Mouse (Mus musculus) T-helper 2 cell (primary cell): ENCODE measurements around the gene Zan.

Experiments
- in situ Hi-C: fragments of 300-600 bp; cut with MboI, MseI; formaldehyde crosslinking; loops from one replicate; pipeline ENCODE4 v1.15.1; 2025; ENCODE audit warnings: high pct_unique_total_duplicates

Gene Zan

GRCm38 (mm10) chr5:137501709-137502666 lies 25.1 kb upstream of the Zan start, which contains the start of gene Pop7:
Pop7 (minus strand) TSS chr5:137502518.
- in situ Hi-C loops, result loop anchor here (10.0 kb wide), 1 partner anchor 93 kb away; no protein-coding TSS in a partner anchor

- in situ Hi-C loops, result loop anchor here (10.0 kb wide), 1 partner anchor 95 kb away; no protein-coding TSS in a partner anchor
Measured at GRCm38 (mm10) chr5:137500186-137500585, 23.3 kb upstream of the Zan start.

GRCm38 (mm10) chr5:137493831-137494230 lies 17.0 kb upstream of the Zan start:
- in situ Hi-C loops, result loop anchor here (10.0 kb wide), 1 partner anchor 1131 kb away; the partner anchor contains the start of gene A430033K04Rik

GRCm38 (mm10) chr5:137491559-137491958 lies 14.7 kb upstream of the Zan start:
- in situ Hi-C loops, result loop anchor here (10.0 kb wide), 1 partner anchor 1133 kb away; the partner anchor contains the start of gene A430033K04Rik

GRCm38 (mm10) chr5:137487616-137488015 lies 10.8 kb upstream of the Zan start:
- in situ Hi-C loops, result loop anchor here (10.0 kb wide), 1 partner anchor 277 kb away; no protein-coding TSS in a partner anchor

- in situ Hi-C loops, result loop anchor here (10.0 kb wide), 1 partner anchor 279 kb away; no protein-coding TSS in a partner anchor
Measured at GRCm38 (mm10) chr5:137485851-137486155, 8.9 kb upstream of the Zan start.

- in situ Hi-C loops, result loop anchor here (10.0 kb wide), 1 partner anchor 280 kb away; no protein-coding TSS in a partner anchor
Measured at GRCm38 (mm10) chr5:137485071-137485850, 8.4 kb upstream of the Zan start.

GRCm38 (mm10) chr5:137481897-137482296 lies 5.0 kb upstream of the Zan start:
- in situ Hi-C loops, result loop anchor here (10.0 kb wide), 1 partner anchor 283 kb away; no protein-coding TSS in a partner anchor

- in situ Hi-C loops, result loop anchor here (10.0 kb wide), 1 partner anchor 284 kb away; no protein-coding TSS in a partner anchor
Measured at GRCm38 (mm10) chr5:137481138-137481537, 4.3 kb upstream of the Zan start.

- in situ Hi-C loops, result no loop called here
Measured at GRCm38 (mm10) chr5:137474351-137474750, 2.5 kb downstream of the Zan start.

- in situ Hi-C loops, result no loop called here
Measured at GRCm38 (mm10) chr5:137472252-137472904, 4.5 kb downstream of the Zan start.

- in situ Hi-C loops, result no loop called here
Measured at GRCm38 (mm10) chr5:137466946-137467345, 9.9 kb downstream of the Zan start.

- in situ Hi-C loops, result no loop called here
Measured at GRCm38 (mm10) chr5:137465049-137465448, 11.8 kb downstream of the Zan start.

GRCm38 (mm10) chr5:137455866-137456591 lies 20.8 kb downstream of the Zan start:
- in situ Hi-C loops, result no loop called here

GRCm38 (mm10) chr5:137455206-137455605 lies 21.7 kb downstream of the Zan start:
- in situ Hi-C loops, result no loop called here

- in situ Hi-C loops, result no loop called here
Measured at GRCm38 (mm10) chr5:137445536-137445935, 31.3 kb downstream of the Zan start.

GRCm38 (mm10) chr5:137440216-137440855 lies 36.5 kb downstream of the Zan start:
- in situ Hi-C loops, result no loop called here

- in situ Hi-C loops, result loop anchor here (10.0 kb wide), 1 partner anchor 169 kb away; no protein-coding TSS in a partner anchor
Measured at GRCm38 (mm10) chr5:137433889-137434288, 43.0 kb downstream of the Zan start.

GRCm38 (mm10) chr5:137430402-137430801 lies 46.5 kb downstream of the Zan start:
- in situ Hi-C loops, result loop anchor here (10.0 kb wide), 1 partner anchor 166 kb away; no protein-coding TSS in a partner anchor

GRCm38 (mm10) chr5:137425648-137426047 lies 51.2 kb downstream of the Zan start:
- in situ Hi-C loops, result no loop called here
